Mouse (Mus musculus) CH12.LX (cell line): ENCODE measurements around the gene Atp1b3. TPM values are rescaled to one million over a fixed set of nuclear protein-coding genes. Genes with fewer than 3 reads are reported as not detected.

Source experiments
- polyA plus RNA-seq: library from polyadenylated mRNA; unstranded; fragments of >175 nt; gene quantifications from 2 replicates; pipeline ENCODE4 v1.2.1, GENCODE M21; 2012; ENCODE audit warnings: low read depth; ENCODE audit not compliant: insufficient read length
- total RNA-seq, 2 experiments: library from RNA; depleted of rRNA; stranded (reverse); fragments of 300-350 nt in 1 of 2; fragments of >200 nt in 1 of 2; gene quantifications; 2 replicates each; pipeline ENCODE4 v1.2.3; 2012 to 2014

Gene Atp1b3
- total and polyA plus RNA-seq, 3 experiments: 66.4 to 129 (median 89.8) TPM

Other genes with a start within 250 kb of the Atp1b3 start
- 1.9 and 2.0 TPM in 2 replicates for gene Gk5, start 245.1 kb downstream of the Atp1b3 start, total RNA-seq (2012; rRNA removed)
- 2.2 and 2.6 TPM in 2 replicates for gene Gk5, start 245.1 kb downstream of the Atp1b3 start, total RNA-seq (2014; rRNA removed)
- 1.8 and 2.4 TPM in 2 replicates for gene Gk5, start 245.1 kb downstream of the Atp1b3 start, polyA plus RNA-seq
- 4.7 and 4.9 TPM in 2 replicates for gene Tfdp2, start 168.2 kb downstream of the Atp1b3 start, total RNA-seq (2012; rRNA removed)
- 4.7 and 5.9 TPM in 2 replicates for gene Tfdp2, start 168.2 kb downstream of the Atp1b3 start, total RNA-seq (2014; rRNA removed)
- gene Tfdp2, start 168.2 kb downstream of the Atp1b3 start, polyA plus RNA-seq: 2.6 and 3.4 TPM in 2 replicates
- 131 and 141 TPM in 2 replicates for gene Rnf7, start 114.2 kb upstream of the Atp1b3 start, total RNA-seq (2012; rRNA removed)
- 277 and 286 TPM in 2 replicates for gene Rnf7, start 114.2 kb upstream of the Atp1b3 start, total RNA-seq (2014; rRNA removed)
- gene Rnf7, start 114.2 kb upstream of the Atp1b3 start, polyA plus RNA-seq: 122 and 135 TPM in 2 replicates
- not detected in 2 replicates for gene Gm28729, start 160.8 kb upstream of the Atp1b3 start, total RNA-seq (2012; rRNA removed)
- gene Gm28729, start 160.8 kb upstream of the Atp1b3 start, total RNA-seq (2014; rRNA removed): not detected in 2 replicates
- gene Gm28729, start 160.8 kb upstream of the Atp1b3 start, polyA plus RNA-seq: not detected in 2 replicates